In genomic region chr16:43540108-43540507, GRCm38 (mm10) we compare ENCODE assay signal across 9 mouse cellular contexts.
A peak's percentile ranks its signal among the peaks of the same experiment; 100 is the strongest.
DNase-seq lines count a peak whose midpoint lies in the region; ATAC-seq and TF ChIP-seq lines count a peak whose summit lies in the region.
"Had no signal": no experiment of that assay in that cellular context is flagged by ENCODE, and none has a peak within 500 bp of the region (broad histone marks: within the 10 kb centered on the region; RNA-seq: fewer than 3 reads in every experiment).

No protein-coding gene starts in this region.

- H3K4me1 ChIP-seq in limb, embryonic 13.5 days, result 0 out of 2 replicates have a peak, but pooled peaks cover 5% of the 10 kb centered on the region
- H3K4me1 ChIP-seq in limb, embryonic 10.5 days, result 0 out of 2 replicates have a peak, but pooled peaks cover 5% of the 10 kb centered on the region
- no peaks in the 10 kb centered on the region for H3K4me1 ChIP-seq in G1E (ENCODE audit: insufficient read depth, low read depth, low read length)

- WGBS in limb, embryonic 13.5 days, result 27% methylated on average over 3 of the region's 3 CpGs
- WGBS in limb, embryonic 10.5 days, result 36% methylated on average over 3 of the region's 3 CpGs

- TF ChIP-seq CTCF in G1E (IDR thresholded peaks at IDR 0.05; ENCODE audit: low read depth, low read length), result peak; percentile 78; the same call in 1 of the 2 replicates

- DNase-seq in limb, embryonic 10.5 days (ENCODE audit: low spot score), result no peak
- DNase-seq in G1E (ENCODE audit: low spot score), result peak; percentile 14
- DNase-seq in embryo, embryonic 10 days (ENCODE audit: low spot score), result peak; percentile 83
- DNase-seq in right cerebral cortex, adult 2 months (ENCODE audit: low spot score in 2 of 2), result no peak
- no peak for DNase-seq in adrenal gland, postnatal 36 days
- no peak for DNase-seq in left cerebral cortex, adult 18-20 months (ENCODE audit: low spot score in 2 of 2)

- no peak overlapping the region for H3K27ac ChIP-seq in limb, embryonic 13.5 days
- no peak overlapping the region for H3K27ac ChIP-seq in limb, embryonic 10.5 days
- H3K27ac ChIP-seq: heart, embryonic 13.5 days had no signal

- H3K36me3 ChIP-seq in limb, embryonic 13.5 days, result no peaks in the 10 kb centered on the region
- H3K36me3 ChIP-seq in limb, embryonic 10.5 days, result no peaks in the 10 kb centered on the region
- no peaks in the 10 kb centered on the region for H3K36me3 ChIP-seq in G1E (replicated peaks)
- H3K36me3 ChIP-seq: heart, embryonic 13.5 days had no signal

- no peaks in the 10 kb centered on the region for H3K9me3 ChIP-seq in limb, embryonic 13.5 days
- no peaks in the 10 kb centered on the region for H3K9me3 ChIP-seq in limb, embryonic 10.5 days (replicated peaks)
- no peaks in the 10 kb centered on the region for H3K9me3 ChIP-seq in G1E (replicated peaks)
- H3K9me3 ChIP-seq: heart, embryonic 13.5 days had no signal

- peak; percentile 51; the same call in 1 of the 2 replicates for ATAC-seq in limb, embryonic 13.5 days (ENCODE audit: low FRiP score, low read depth)
- ATAC-seq in G1E (ENCODE audit: extremely low read depth, insufficient number of reproducible peaks, low FRiP score, poor library complexity, severe bottlenecking), result no peak
- peak; percentile 99 for ATAC-seq in megakaryocyte progenitor cell, adult 5-6 weeks (replicated peaks; ENCODE audit: poor library complexity)

- no peak overlapping the region for H3K9ac ChIP-seq in limb, embryonic 13.5 days
- H3K9ac ChIP-seq: heart, embryonic 13.5 days had no signal

- no peaks in the 10 kb centered on the region for H3K27me3 ChIP-seq in limb, embryonic 13.5 days
- no peaks in the 10 kb centered on the region for H3K27me3 ChIP-seq in limb, embryonic 10.5 days (ENCODE audit: low read depth, poor library complexity, severe bottlenecking)
- H3K27me3 ChIP-seq in G1E (ENCODE audit: insufficient read depth, low read length), result no peaks in the 10 kb centered on the region
- H3K27me3 ChIP-seq: heart, embryonic 13.5 days had no signal

- H3K4me3 ChIP-seq in limb, embryonic 13.5 days, result no peak overlapping the region
- no peak overlapping the region for H3K4me3 ChIP-seq in limb, embryonic 10.5 days
- H3K4me3 ChIP-seq in G1E (ENCODE audit: low read depth, low read length), result no peak overlapping the region
- H3K4me3 ChIP-seq: heart, embryonic 13.5 days had no signal

- H3K4me2 ChIP-seq in limb, embryonic 13.5 days (replicated peaks), result no peak overlapping the region
- H3K4me2 ChIP-seq: heart, embryonic 13.5 days had no signal

Comparison
In these comparisons a context has a peak if more than half of its experiments do, and no peak if none do; other contexts are left out.
1. DNase-seq: peak in G1E (single experiment) and embryo, embryonic 10 days (single experiment); none in limb, embryonic 10.5 days (single experiment), right cerebral cortex, adult 2 months (0 of 2), adrenal gland, postnatal 36 days (0 of 2) and left cerebral cortex, adult 18-20 months (0 of 2).